Mouse (Mus musculus) small intestine, adult 2 months (tissue): Measurements from ENCODE around the gene Ppm1l.

Source experiments
- CTCF ChIP-seq: fragments of 200-500 bp; IDR thresholded peaks from 2 replicates; pipeline ENCODE4 v1.5.1; 2012; ENCODE audit warnings: low read depth, mild to moderate bottlenecking, control low read depth, inconsistent platforms, low read length, moderate library complexity, mixed read lengths; ENCODE audit not compliant: insufficient replicate concordance, insufficient read length; ENCODE audit errors: extremely low read depth
- POLR2A ChIP-seq: fragments of 200-500 bp; IDR thresholded peaks from 2 replicates; pipeline ENCODE4 v1.6.1; 2012; ENCODE audit warnings: low read depth, mild to moderate bottlenecking, control low read depth, inconsistent platforms, low read length, moderate library complexity

- TF ChIP-seq CTCF: no peak
- TF ChIP-seq POLR2A: no peak
Measured at GRCm38 (mm10) chr3:69607909-69608308, 291.2 kb downstream of the Ppm1l start.
